Mouse (Mus musculus) natural killer cell, adult 2 months (primary cell): ENCODE data around the gene Chrna3.

Source experiments
- DNase-seq, 2 experiments: peaks; one replicate each; pipeline ENCODE4 v3.0.0; 2022; ENCODE audit warnings: low spot score in 2 of 2

The Chrna3 gene

GRCm38 (mm10) chr9:55026275-55026663, at the start of gene Chrna3:
Gene Chrna3 (minus strand): TSS chr9:55026562.
- DNase-seq, result no peak

GRCm38 (mm10) chr9:55067965-55068265, 41.6 kb upstream of the Chrna3 start:
- no peak for DNase-seq

GRCm38 (mm10) chr9:55067260-55067964, 41.0 kb upstream of the Chrna3 start:
- no peak for DNase-seq

GRCm38 (mm10) chr9:55065241-55065640, 38.9 kb upstream of the Chrna3 start:
- DNase-seq, result no peak

GRCm38 (mm10) chr9:55058067-55058466, 31.7 kb upstream of the Chrna3 start:
- DNase-seq, result no peak

GRCm38 (mm10) chr9:55055386-55055930, 29.1 kb upstream of the Chrna3 start:
- no peak for DNase-seq

GRCm38 (mm10) chr9:55048211-55048880, 22.0 kb upstream of the Chrna3 start, which contains the start of gene Chrnb4:
Gene Chrnb4 (minus strand): TSS chr9:55048779.
- DNase-seq, result no peak

GRCm38 (mm10) chr9:55046764-55047163, 20.4 kb upstream of the Chrna3 start:
- no peak for DNase-seq

GRCm38 (mm10) chr9:55045001-55045400, 18.6 kb upstream of the Chrna3 start:
- DNase-seq, result no peak

- no peak for DNase-seq
Measured at GRCm38 (mm10) chr9:55043688-55044087, 17.3 kb upstream of the Chrna3 start.

GRCm38 (mm10) chr9:55041389-55041788, 15.0 kb upstream of the Chrna3 start:
- no peak for DNase-seq

- no peak for DNase-seq
Measured at GRCm38 (mm10) chr9:55039983-55040382, 13.6 kb upstream of the Chrna3 start.

- no peak for DNase-seq
Measured at GRCm38 (mm10) chr9:55038948-55039347, 12.6 kb upstream of the Chrna3 start.

GRCm38 (mm10) chr9:55031435-55032167, 5.2 kb upstream of the Chrna3 start:
- DNase-seq, result no peak

GRCm38 (mm10) chr9:55025534-55026274, 658 bp downstream of the Chrna3 start:
- DNase-seq, result no peak

- peak; percentile 65 to 80 for DNase-seq
Measured at GRCm38 (mm10) chr9:55023902-55024583, 2.3 kb downstream of the Chrna3 start.

- no peak for DNase-seq
Measured at GRCm38 (mm10) chr9:55023326-55023725, 3.0 kb downstream of the Chrna3 start.

- no peak for DNase-seq
Measured at GRCm38 (mm10) chr9:55016926-55017325, 9.4 kb downstream of the Chrna3 start.

GRCm38 (mm10) chr9:55010588-55011350, 15.6 kb downstream of the Chrna3 start:
- no peak for DNase-seq

- DNase-seq, result no peak
Measured at GRCm38 (mm10) chr9:55009692-55010091, 16.7 kb downstream of the Chrna3 start.
